Mouse (Mus musculus): ENCODE data around the gene Fanca. TPM values are rescaled to one million over a fixed set of nuclear protein-coding genes. Genes with fewer than 3 reads are reported as not detected.
A peak's percentile ranks its signal among the peaks of the same experiment; 100 is the strongest.

Gene Fanca
- polyA plus RNA-seq, 1 experiment: 37.4 TPM

- H3K4me3 ChIP-seq (ENCODE audit: insufficient read depth, low read length): peak within 1 kb of the TSS; percentile 36
- H3K4me1 ChIP-seq (ENCODE audit: control insufficient read depth, insufficient read depth, low read length): peaks cover 12% of the 10 kb centered on the region
- peak within 1 kb of the TSS; percentile 98 for H3K27ac ChIP-seq (ENCODE audit: insufficient read depth, low read length)
- TF ChIP-seq POLR2A (IDR thresholded peaks at IDR 0.05; ENCODE audit: low read depth, low read length) (peak; percentile 84), CTCF (IDR thresholded peaks at IDR 0.05; ENCODE audit: borderline replicate concordance, insufficient read depth, low read length) (no peak)
These were observed 14.1 kb upstream of the Fanca start, which contains the start of gene Spire2 for GRCm38 (mm10) chr8:123332262-123333090. TSS of gene Spire2 (plus strand) at chr8:123332713.

- Histone ChIP-seq H3K4me3 (ENCODE audit: insufficient read depth, low read length) (peak overlapping the region; percentile 36), H3K27ac (ENCODE audit: insufficient read depth, low read length) (peak overlapping the region; percentile 98), H3K4me1 (ENCODE audit: control insufficient read depth, insufficient read depth, low read length) (peaks cover 12% of the 10 kb centered on the region)
- TF ChIP-seq CTCF (IDR thresholded peaks at IDR 0.05; ENCODE audit: borderline replicate concordance, insufficient read depth, low read length) (no peak), POLR2A (IDR thresholded peaks at IDR 0.05; ENCODE audit: low read depth, low read length) (no peak)
These were observed 13.4 kb upstream of the Fanca start for GRCm38 (mm10) chr8:123331810-123332209.

- peak overlapping the region; percentile 98 for H3K27ac ChIP-seq (ENCODE audit: insufficient read depth, low read length)
- TF ChIP-seq POLR2A (IDR thresholded peaks at IDR 0.05; ENCODE audit: low read depth, low read length): peak; percentile 70
- TF ChIP-seq CTCF (IDR thresholded peaks at IDR 0.05; ENCODE audit: borderline replicate concordance, insufficient read depth, low read length): no peak
- no peak overlapping the region for H3K4me3 ChIP-seq (ENCODE audit: insufficient read depth, low read length)
- peaks cover 12% of the 10 kb centered on the region for H3K4me1 ChIP-seq (ENCODE audit: control insufficient read depth, insufficient read depth, low read length)
These were observed 12.9 kb upstream of the Fanca start for GRCm38 (mm10) chr8:123331301-123331700.

- Histone ChIP-seq H3K27ac (ENCODE audit: insufficient read depth, low read length) (peak overlapping the region; percentile 81), H3K4me3 (ENCODE audit: insufficient read depth, low read length) (no peak overlapping the region), H3K4me1 (ENCODE audit: control insufficient read depth, insufficient read depth, low read length) (peaks cover 12% of the 10 kb centered on the region)
- no peak for TF ChIP-seq CTCF (IDR thresholded peaks at IDR 0.05; ENCODE audit: borderline replicate concordance, insufficient read depth, low read length)
These were observed 12.3 kb upstream of the Fanca start for GRCm38 (mm10) chr8:123330701-123331100.

GRCm38 (mm10) chr8:123329961-123330360 lies 11.6 kb upstream of the Fanca start:
- TF ChIP-seq CTCF (IDR thresholded peaks at IDR 0.05; ENCODE audit: borderline replicate concordance, insufficient read depth, low read length) (no peak), POLR2A (IDR thresholded peaks at IDR 0.05; ENCODE audit: low read depth, low read length) (no peak)
- peaks cover 12% of the 10 kb centered on the region for H3K4me1 ChIP-seq (ENCODE audit: control insufficient read depth, insufficient read depth, low read length)
- no peak overlapping the region for H3K27ac ChIP-seq (ENCODE audit: insufficient read depth, low read length)
- no peak overlapping the region for H3K4me3 ChIP-seq (ENCODE audit: insufficient read depth, low read length)

GRCm38 (mm10) chr8:123329350-123329749 lies 11.0 kb upstream of the Fanca start:
- TF ChIP-seq CTCF (IDR thresholded peaks at IDR 0.05; ENCODE audit: borderline replicate concordance, insufficient read depth, low read length): no peak
- no peak for TF ChIP-seq POLR2A (IDR thresholded peaks at IDR 0.05; ENCODE audit: low read depth, low read length)
- no peak overlapping the region for H3K4me3 ChIP-seq (ENCODE audit: insufficient read depth, low read length)
- H3K27ac ChIP-seq (ENCODE audit: insufficient read depth, low read length): no peak overlapping the region
- H3K4me1 ChIP-seq (ENCODE audit: control insufficient read depth, insufficient read depth, low read length): peaks cover 12% of the 10 kb centered on the region

- TF ChIP-seq CTCF (IDR thresholded peaks at IDR 0.05; ENCODE audit: borderline replicate concordance, insufficient read depth, low read length) (no peak), POLR2A (IDR thresholded peaks at IDR 0.05; ENCODE audit: low read depth, low read length) (no peak)
- Histone ChIP-seq H3K4me1 (ENCODE audit: control insufficient read depth, insufficient read depth, low read length) (peaks cover 12% of the 10 kb centered on the region), H3K4me3 (ENCODE audit: insufficient read depth, low read length) (no peak overlapping the region), H3K27ac (ENCODE audit: insufficient read depth, low read length) (no peak overlapping the region)
These were observed 10.2 kb upstream of the Fanca start for GRCm38 (mm10) chr8:123328552-123328951.

- Histone ChIP-seq H3K4me3 (ENCODE audit: insufficient read depth, low read length) (no peak overlapping the region), H3K27ac (ENCODE audit: insufficient read depth, low read length) (no peak overlapping the region), H3K4me1 (ENCODE audit: control insufficient read depth, insufficient read depth, low read length) (no peaks in the 10 kb centered on the region)
- TF ChIP-seq CTCF (IDR thresholded peaks at IDR 0.05; ENCODE audit: borderline replicate concordance, insufficient read depth, low read length) (peak; percentile 47; the same call in 1 of the 2 replicates), POLR2A (IDR thresholded peaks at IDR 0.05; ENCODE audit: low read depth, low read length) (no peak)
These were observed 1.3 kb upstream of the Fanca start for GRCm38 (mm10) chr8:123319522-123320164.

GRCm38 (mm10) chr8:123317781-123318466 lies 452 bp downstream of the Fanca start:
- Histone ChIP-seq H3K4me1 (ENCODE audit: control insufficient read depth, insufficient read depth, low read length) (no peaks in the 10 kb centered on the region), H3K4me3 (ENCODE audit: insufficient read depth, low read length) (peak overlapping the region; percentile 62), H3K27ac (ENCODE audit: insufficient read depth, low read length) (no peak overlapping the region)
- TF ChIP-seq POLR2A (IDR thresholded peaks at IDR 0.05; ENCODE audit: low read depth, low read length): no peak
- TF ChIP-seq CTCF (IDR thresholded peaks at IDR 0.05; ENCODE audit: borderline replicate concordance, insufficient read depth, low read length): no peak
